Mouse (Mus musculus): ENCODE results near the gene Sardh. TPM values are rescaled to one million over a fixed set of nuclear protein-coding genes. Genes with fewer than 3 reads are reported as not detected.

Sardh gene
- polyA plus RNA-seq, 1 experiment from 2014 or later, result 8.6 TPM

- Histone ChIP-seq H3K27me3 (no peaks in the 10 kb centered on the region), H3K4me1 (0 out of 2 replicates have a peak, but pooled peaks cover 7% of the 10 kb centered on the region), H3K9me3 (no peaks in the 10 kb centered on the region), H3K27ac (no peak overlapping the region), H3K9ac (no peak overlapping the region), H3K4me2 (no peak overlapping the region), H3K36me3 (no peaks in the 10 kb centered on the region), H3K4me3 (no peak overlapping the region)
- 66% methylated on average over 7 of the region's 7 CpGs for WGBS
- ATAC-seq (ENCODE audit: insufficient number of reproducible peaks, low FRiP score, low TSS enrichment, low read depth), result no peak
Observed at GRCm38 (mm10) chr2:27223012-27223421, 25.1 kb downstream of the Sardh start.

DNA sequence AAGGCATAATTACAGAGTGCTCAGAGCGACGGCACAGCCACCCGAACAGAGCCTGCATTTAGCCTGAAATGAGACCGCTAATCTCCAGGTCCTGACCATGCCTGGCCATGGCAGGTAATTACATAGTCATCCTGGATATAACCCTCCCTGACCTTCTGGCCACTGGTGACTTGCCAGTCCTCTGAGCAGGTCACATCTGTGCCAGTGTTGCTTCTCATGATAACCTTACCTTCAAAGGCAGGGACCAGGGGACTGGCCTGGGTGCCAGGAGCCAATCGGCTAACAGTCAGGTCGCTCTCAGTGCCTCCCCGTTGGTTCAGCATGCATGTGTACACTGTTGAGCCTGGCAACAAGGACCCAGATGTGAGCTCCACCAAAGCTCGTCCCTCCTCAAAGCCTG is 29.6 kb downstream of the Sardh start:
- no peaks in the 10 kb centered on the region for H3K27me3 ChIP-seq
- H3K4me3 ChIP-seq, result no peak overlapping the region
- H3K27ac ChIP-seq, result no peak overlapping the region
- no peak overlapping the region for H3K4me2 ChIP-seq
- 0 out of 2 replicates have a peak, but pooled peaks have one; percentile 5 for ATAC-seq (ENCODE audit: insufficient number of reproducible peaks, low FRiP score, low TSS enrichment, low read depth)
- no peaks in the 10 kb centered on the region for H3K9me3 ChIP-seq
- WGBS, result 78% methylated on average over 8 of the region's 8 CpGs
- H3K4me1 ChIP-seq, result 0 out of 2 replicates have a peak, but pooled peaks cover 4% of the 10 kb centered on the region
- H3K36me3 ChIP-seq, result no peaks in the 10 kb centered on the region
- H3K9ac ChIP-seq, result no peak overlapping the region

DNA sequence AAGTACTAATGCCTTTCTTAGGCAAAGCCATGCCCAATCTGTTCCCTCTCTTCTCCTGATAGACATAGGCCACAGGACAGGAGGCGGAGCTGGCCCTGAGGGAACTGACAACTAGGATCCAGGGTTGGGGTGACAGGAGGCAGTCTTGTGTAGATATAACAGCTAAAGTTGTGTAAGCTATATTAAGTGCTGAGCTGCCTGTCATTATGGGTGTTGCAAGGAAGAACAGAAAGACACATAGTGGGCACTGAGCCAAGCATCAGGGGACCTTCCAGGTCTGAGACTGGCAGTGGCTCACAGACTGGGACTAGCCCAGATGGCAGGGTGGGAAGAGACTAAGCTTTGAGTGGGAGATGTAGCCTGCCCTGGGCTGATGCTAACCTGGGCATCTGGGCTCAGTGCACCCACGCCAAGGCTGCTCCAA is 30.0 kb downstream of the Sardh start:
- no peaks in the 10 kb centered on the region for H3K36me3 ChIP-seq
- no peak overlapping the region for H3K27ac ChIP-seq
- no peaks in the 10 kb centered on the region for H3K27me3 ChIP-seq
- H3K4me1 ChIP-seq, result 0 out of 2 replicates have a peak, but pooled peaks cover under 1% of the 10 kb centered on the region
- peak; percentile 28; the same call in 1 of the 2 replicates for ATAC-seq (ENCODE audit: insufficient number of reproducible peaks, low FRiP score, low TSS enrichment, low read depth)
- H3K9ac ChIP-seq, result no peak overlapping the region
- 77% methylated on average over 2 of the region's 2 CpGs for WGBS
- no peak overlapping the region for H3K4me3 ChIP-seq
- H3K4me2 ChIP-seq, result no peak overlapping the region
- H3K9me3 ChIP-seq, result no peaks in the 10 kb centered on the region

DNA sequence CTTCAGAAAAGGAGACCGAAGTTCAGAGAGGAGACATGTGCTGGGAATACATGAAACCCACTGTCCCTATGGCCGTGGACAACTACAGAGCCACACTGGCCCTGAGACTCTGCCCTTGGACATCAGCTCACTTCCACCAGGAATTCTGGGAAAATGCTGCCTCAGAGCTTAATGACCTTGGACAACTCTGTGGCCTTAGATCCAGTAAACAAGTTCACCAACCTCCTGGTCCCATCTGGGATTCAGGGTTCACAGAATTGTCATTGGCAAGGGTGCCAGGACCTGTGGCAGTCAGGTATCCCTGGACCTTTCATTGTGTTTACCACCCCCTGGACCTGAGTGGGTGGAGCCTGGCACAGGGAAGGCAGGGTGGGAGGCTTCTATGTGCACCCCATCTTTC is 32.6 kb downstream of the Sardh start:
- Histone ChIP-seq H3K27me3 (no peaks in the 10 kb centered on the region), H3K9me3 (no peaks in the 10 kb centered on the region), H3K4me2 (no peak overlapping the region), H3K36me3 (no peaks in the 10 kb centered on the region), H3K9ac (no peak overlapping the region), H3K27ac (no peak overlapping the region), H3K4me1 (peaks cover 9% of the 10 kb centered on the region; the same call in 1 of the 2 replicates), H3K4me3 (no peak overlapping the region)
- no peak for ATAC-seq (ENCODE audit: insufficient number of reproducible peaks, low FRiP score, low TSS enrichment, low read depth)
- WGBS, result 87% methylated on average over 2 of the region's 2 CpGs

DNA sequence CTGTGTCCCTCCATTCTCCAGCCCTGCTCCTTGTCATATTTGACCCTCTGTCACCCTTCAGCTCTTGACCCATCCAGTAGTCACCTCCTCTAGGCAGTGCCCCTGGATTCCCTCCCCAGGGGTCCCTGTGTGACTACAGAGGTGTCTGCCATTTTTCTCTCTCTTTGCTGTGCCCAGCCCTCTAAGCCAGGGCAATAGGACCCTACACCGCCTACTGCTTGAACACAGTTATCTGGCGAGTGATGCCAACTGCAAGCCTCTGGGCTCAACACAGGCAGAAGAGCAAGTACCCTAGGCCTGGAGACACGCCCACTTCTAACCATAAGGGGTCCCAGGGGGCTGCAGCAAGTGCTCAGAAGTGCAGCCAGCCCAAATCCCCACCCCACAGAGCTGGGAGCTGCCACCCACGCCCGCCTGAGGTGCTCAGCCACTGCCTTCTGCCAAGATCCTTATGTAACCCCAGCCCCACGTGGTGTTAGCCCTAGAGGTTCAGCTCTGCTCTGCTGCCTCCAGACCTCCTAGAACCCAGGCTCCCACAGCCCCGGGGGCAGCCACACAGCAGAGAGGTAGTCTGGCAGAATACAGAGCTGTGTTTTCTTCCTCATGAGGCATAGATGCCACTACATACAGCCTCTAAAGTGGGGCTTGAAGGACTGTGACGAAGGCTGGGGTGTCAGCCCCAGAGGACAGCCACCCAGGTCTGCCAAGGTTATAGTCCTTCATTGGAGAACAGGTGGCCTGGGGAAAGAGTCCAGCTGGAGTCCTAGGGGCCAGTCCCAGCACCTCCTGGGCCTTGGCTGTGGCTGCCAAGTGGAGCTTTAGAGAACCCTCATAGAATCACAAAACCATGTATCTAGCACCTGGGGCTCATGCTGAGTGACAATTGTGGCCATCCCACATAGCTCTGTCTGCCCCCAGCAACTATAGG is 35.9 kb downstream of the Sardh start:
- Histone ChIP-seq H3K4me3 (no peak overlapping the region), H3K4me1 (peaks cover 30% of the 10 kb centered on the region), H3K9ac (no peak overlapping the region), H3K4me2 (no peak overlapping the region), H3K36me3 (no peaks in the 10 kb centered on the region), H3K27me3 (no peaks in the 10 kb centered on the region), H3K9me3 (no peaks in the 10 kb centered on the region), H3K27ac (no peak overlapping the region)
- ATAC-seq (ENCODE audit: insufficient number of reproducible peaks, low FRiP score, low TSS enrichment, low read depth), result no peak
- WGBS, result 59% methylated on average over 8 of the region's 8 CpGs

DNA sequence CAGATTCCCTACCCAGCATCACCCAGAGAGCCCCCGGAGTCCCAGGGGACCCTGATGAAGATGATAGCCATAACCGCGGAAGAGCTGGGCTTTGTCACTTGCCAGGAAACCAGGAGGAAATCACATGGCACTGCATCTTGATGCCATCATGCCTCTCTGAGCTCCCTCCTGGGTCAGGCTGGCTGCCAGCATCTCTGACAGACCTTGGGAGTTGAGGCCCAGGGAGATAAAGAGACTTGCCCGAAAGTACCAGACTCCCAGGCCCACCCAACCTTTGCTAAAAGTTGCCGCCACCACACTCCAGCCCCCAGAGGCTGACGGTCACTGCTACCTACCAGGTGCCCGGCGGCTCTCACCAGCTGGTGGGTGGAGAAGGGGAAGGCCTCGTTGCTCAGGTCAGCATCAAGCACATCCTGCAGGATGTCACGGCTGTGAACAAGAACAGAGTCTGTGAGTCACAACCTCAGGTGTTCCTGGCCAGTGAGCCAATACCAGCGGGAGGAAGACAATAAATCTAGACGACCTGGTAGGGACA is 37.4 kb downstream of the Sardh start:
- H3K4me3 ChIP-seq, result no peak overlapping the region
- ATAC-seq (ENCODE audit: insufficient number of reproducible peaks, low FRiP score, low TSS enrichment, low read depth), result no peak
- peaks cover 44% of the 10 kb centered on the region for H3K4me1 ChIP-seq
- H3K9me3 ChIP-seq, result no peaks in the 10 kb centered on the region
- no peaks in the 10 kb centered on the region for H3K36me3 ChIP-seq
- no peaks in the 10 kb centered on the region for H3K27me3 ChIP-seq
- no peak overlapping the region for H3K27ac ChIP-seq
- H3K4me2 ChIP-seq, result no peak overlapping the region
- no peak overlapping the region for H3K9ac ChIP-seq
- WGBS, result 77% methylated on average over 12 of the region's 12 CpGs

DNA sequence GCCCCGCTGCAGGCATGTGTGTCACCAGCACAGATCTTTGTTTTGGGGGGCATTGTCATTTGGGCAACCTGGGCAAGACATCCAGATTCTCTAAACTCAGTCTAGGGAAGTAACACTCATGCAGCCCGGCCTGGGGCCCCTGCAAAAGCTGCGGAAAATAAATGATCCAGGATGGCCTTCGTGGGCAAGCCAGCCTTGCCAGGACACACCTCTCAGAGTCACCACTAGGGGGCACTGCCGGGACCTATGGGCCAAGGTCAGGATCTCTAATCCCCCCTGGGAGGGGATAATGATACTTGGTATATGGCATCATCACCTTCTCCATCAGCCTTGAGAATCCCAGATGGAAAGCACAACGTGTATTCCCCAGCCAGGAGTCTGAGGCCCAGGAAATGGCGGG is 37.9 kb downstream of the Sardh start:
- Histone ChIP-seq H3K9ac (no peak overlapping the region), H3K4me2 (no peak overlapping the region), H3K9me3 (no peaks in the 10 kb centered on the region), H3K4me3 (no peak overlapping the region), H3K4me1 (peaks cover 44% of the 10 kb centered on the region), H3K27me3 (no peaks in the 10 kb centered on the region), H3K27ac (no peak overlapping the region), H3K36me3 (no peaks in the 10 kb centered on the region)
- no peak for ATAC-seq (ENCODE audit: insufficient number of reproducible peaks, low FRiP score, low TSS enrichment, low read depth)
- 40% methylated on average over 7 of the region's 7 CpGs for WGBS

- H3K4me3 ChIP-seq, result no peak overlapping the region
- no peak for ATAC-seq (ENCODE audit: insufficient number of reproducible peaks, low FRiP score, low TSS enrichment, low read depth)
- peaks cover 44% of the 10 kb centered on the region for H3K4me1 ChIP-seq
- H3K4me2 ChIP-seq, result no peak overlapping the region
- 0 out of 2 replicates have a peak overlapping the region, but pooled peaks have one; percentile 11 for H3K27ac ChIP-seq
- H3K27me3 ChIP-seq, result no peaks in the 10 kb centered on the region
- no peaks in the 10 kb centered on the region for H3K9me3 ChIP-seq
- WGBS, result 43% methylated on average over 5 of the region's 5 CpGs
- H3K9ac ChIP-seq, result no peak overlapping the region
- no peaks in the 10 kb centered on the region for H3K36me3 ChIP-seq
Observed at GRCm38 (mm10) chr2:27209816-27210215, 38.3 kb downstream of the Sardh start.

GRCm38 (mm10) chr2:27209370-27209769 is 38.8 kb downstream of the Sardh start:
- 49% methylated on average over 9 of the region's 9 CpGs for WGBS
- Histone ChIP-seq H3K4me2 (no peak overlapping the region), H3K9me3 (no peaks in the 10 kb centered on the region), H3K4me1 (peaks cover 44% of the 10 kb centered on the region), H3K4me3 (no peak overlapping the region), H3K36me3 (no peaks in the 10 kb centered on the region), H3K9ac (no peak overlapping the region), H3K27me3 (no peaks in the 10 kb centered on the region), H3K27ac (peak overlapping the region; percentile 11; the same call in 1 of the 2 replicates)
- no peak for ATAC-seq (ENCODE audit: insufficient number of reproducible peaks, low FRiP score, low TSS enrichment, low read depth)

- Histone ChIP-seq H3K4me1 (peaks cover 41% of the 10 kb centered on the region), H3K4me3 (no peak overlapping the region), H3K27me3 (no peaks in the 10 kb centered on the region), H3K9me3 (no peaks in the 10 kb centered on the region), H3K27ac (no peak overlapping the region), H3K4me2 (no peak overlapping the region), H3K36me3 (no peaks in the 10 kb centered on the region), H3K9ac (no peak overlapping the region)
- 87% methylated on average over 5 of the region's 5 CpGs for WGBS
- ATAC-seq (ENCODE audit: insufficient number of reproducible peaks, low FRiP score, low TSS enrichment, low read depth), result no peak
Observed at GRCm38 (mm10) chr2:27207126-27207525, 41.0 kb downstream of the Sardh start.

DNA sequence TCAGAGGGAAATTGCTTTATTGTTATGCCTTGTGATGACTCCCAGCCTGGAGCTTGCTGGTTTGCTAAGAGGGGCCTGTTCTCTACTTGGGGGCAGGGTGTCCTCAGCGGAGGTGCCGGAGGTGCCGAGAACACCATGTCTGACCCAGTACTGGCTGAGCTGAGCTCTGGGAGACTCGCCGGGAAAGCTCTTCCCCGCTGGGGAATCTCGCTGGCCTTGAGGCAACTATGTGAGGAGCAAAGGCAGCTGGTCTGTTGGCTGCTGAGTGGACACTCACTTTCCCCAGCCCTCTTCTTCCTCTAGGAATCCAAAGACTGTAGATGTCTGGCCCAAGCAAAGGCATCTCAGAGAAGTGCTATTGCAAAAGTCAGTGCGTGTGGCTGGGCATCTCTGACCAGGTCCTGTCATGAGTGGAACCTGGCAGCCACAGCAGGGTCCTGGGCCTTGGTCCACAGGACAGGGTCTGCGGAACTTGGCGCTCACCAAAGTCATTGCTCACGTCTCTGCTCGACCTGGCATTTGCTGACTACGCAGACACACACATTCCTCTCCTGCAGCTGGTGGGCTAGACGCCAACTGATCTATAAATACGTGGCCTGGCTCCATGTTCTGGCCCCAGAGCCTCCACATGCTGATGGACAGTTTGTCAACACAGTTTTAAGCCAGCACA is 41.9 kb downstream of the Sardh start:
- no peak overlapping the region for H3K4me3 ChIP-seq
- 57% methylated on average over 15 of the region's 15 CpGs for WGBS
- H3K4me2 ChIP-seq, result no peak overlapping the region
- no peak for ATAC-seq (ENCODE audit: insufficient number of reproducible peaks, low FRiP score, low TSS enrichment, low read depth)
- no peaks in the 10 kb centered on the region for H3K27me3 ChIP-seq
- no peak overlapping the region for H3K9ac ChIP-seq
- peaks cover 36% of the 10 kb centered on the region for H3K4me1 ChIP-seq
- H3K36me3 ChIP-seq, result no peaks in the 10 kb centered on the region
- no peaks in the 10 kb centered on the region for H3K9me3 ChIP-seq
- 0 out of 2 replicates have a peak overlapping the region, but pooled peaks have one; percentile 17 for H3K27ac ChIP-seq

DNA sequence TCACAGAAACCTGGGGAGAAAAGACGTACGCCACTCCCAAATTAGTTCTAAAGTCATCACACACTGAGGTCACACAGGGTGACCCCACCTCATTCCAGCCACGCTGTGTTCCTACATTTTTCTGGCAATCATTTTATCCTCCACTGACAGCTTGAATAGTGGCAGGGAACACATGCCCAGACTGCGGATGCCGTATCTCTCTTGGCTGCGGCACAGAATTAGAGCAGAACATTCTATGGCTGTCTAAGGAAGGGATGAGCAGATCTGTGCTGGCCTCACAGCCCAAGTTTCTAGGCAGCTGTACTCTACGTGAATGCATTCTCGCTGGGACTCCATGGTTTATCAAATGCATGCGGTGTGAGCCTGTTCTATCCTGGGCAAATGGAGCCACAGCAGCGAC is 42.5 kb downstream of the Sardh start:
- 65% methylated on average over 10 of the region's 10 CpGs for WGBS
- ATAC-seq (ENCODE audit: insufficient number of reproducible peaks, low FRiP score, low TSS enrichment, low read depth), result no peak
- H3K4me3 ChIP-seq, result no peak overlapping the region
- no peaks in the 10 kb centered on the region for H3K27me3 ChIP-seq
- no peaks in the 10 kb centered on the region for H3K36me3 ChIP-seq
- no peak overlapping the region for H3K27ac ChIP-seq
- H3K9me3 ChIP-seq, result no peaks in the 10 kb centered on the region
- no peak overlapping the region for H3K9ac ChIP-seq
- H3K4me2 ChIP-seq, result no peak overlapping the region
- peaks cover 37% of the 10 kb centered on the region for H3K4me1 ChIP-seq

Measured in limb, embryonic 15.5 days (tissue).